Mouse (Mus musculus): ENCODE results near the gene Agbl4. TPM values are rescaled to one million over a fixed set of nuclear protein-coding genes. Genes with fewer than 3 reads are reported as not detected.

Agbl4 gene
- polyA plus RNA-seq, 1 experiment from 2014 or later: 2.3 TPM

GRCm38 (mm10) chr4:111607826-111608500, 1210.5 kb downstream of the Agbl4 start:
- Histone ChIP-seq H3K9me3 (replicated peaks) (no peaks in the 10 kb centered on the region), H3K4me3 (replicated peaks) (no peak overlapping the region), H3K4me1 (no peaks in the 10 kb centered on the region), H3K9ac (replicated peaks) (no peak overlapping the region), H3K4me2 (no peak overlapping the region), H3K36me3 (no peaks in the 10 kb centered on the region), H3K27ac (replicated peaks) (no peak overlapping the region), H3K27me3 (replicated peaks) (no peaks in the 10 kb centered on the region)
- 60% methylated on average over 8 of the region's 8 CpGs for WGBS
- ATAC-seq (ENCODE audit: low FRiP score): no peak

GRCm38 (mm10) chr4:111621865-111622264, 1224.4 kb downstream of the Agbl4 start:
- WGBS: 51% methylated on average over 2 of the region's 2 CpGs
- no peaks in the 10 kb centered on the region for H3K36me3 ChIP-seq
- H3K27me3 ChIP-seq (replicated peaks): no peaks in the 10 kb centered on the region
- no peak for ATAC-seq (ENCODE audit: low FRiP score)
- H3K4me2 ChIP-seq: no peak overlapping the region
- H3K4me3 ChIP-seq (replicated peaks): no peak overlapping the region
- H3K4me1 ChIP-seq: no peaks in the 10 kb centered on the region
- no peak overlapping the region for H3K9ac ChIP-seq (replicated peaks)
- H3K9me3 ChIP-seq (replicated peaks): no peaks in the 10 kb centered on the region
- H3K27ac ChIP-seq (replicated peaks): no peak overlapping the region

DNA sequence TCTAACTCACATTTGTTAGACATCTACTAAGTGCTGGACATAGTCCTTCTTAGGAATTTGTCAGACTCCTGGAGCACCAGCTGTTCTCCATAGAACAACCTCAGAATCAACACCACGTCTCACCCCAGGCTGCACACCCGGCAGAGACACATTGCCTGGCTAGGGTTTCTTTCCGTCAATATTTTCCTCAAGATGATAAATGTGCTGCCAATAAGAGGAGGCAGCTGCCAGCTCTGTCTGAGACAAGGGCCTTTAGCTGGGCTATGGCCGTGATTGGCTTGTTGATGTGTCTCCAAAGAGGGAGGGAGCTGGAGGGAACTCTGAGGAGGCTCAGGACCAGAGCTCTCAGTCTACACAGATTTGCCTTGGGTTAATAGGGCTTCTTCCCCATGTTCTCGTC, 1227.5 kb downstream of the Agbl4 start:
- 67% methylated on average over 5 of the region's 5 CpGs for WGBS
- Histone ChIP-seq H3K27ac (replicated peaks) (no peak overlapping the region), H3K4me1 (no peaks in the 10 kb centered on the region), H3K36me3 (no peaks in the 10 kb centered on the region), H3K9ac (replicated peaks) (no peak overlapping the region), H3K4me2 (no peak overlapping the region), H3K27me3 (replicated peaks) (no peaks in the 10 kb centered on the region), H3K9me3 (replicated peaks) (no peaks in the 10 kb centered on the region), H3K4me3 (replicated peaks) (no peak overlapping the region)
- ATAC-seq (ENCODE audit: low FRiP score): no peak

DNA sequence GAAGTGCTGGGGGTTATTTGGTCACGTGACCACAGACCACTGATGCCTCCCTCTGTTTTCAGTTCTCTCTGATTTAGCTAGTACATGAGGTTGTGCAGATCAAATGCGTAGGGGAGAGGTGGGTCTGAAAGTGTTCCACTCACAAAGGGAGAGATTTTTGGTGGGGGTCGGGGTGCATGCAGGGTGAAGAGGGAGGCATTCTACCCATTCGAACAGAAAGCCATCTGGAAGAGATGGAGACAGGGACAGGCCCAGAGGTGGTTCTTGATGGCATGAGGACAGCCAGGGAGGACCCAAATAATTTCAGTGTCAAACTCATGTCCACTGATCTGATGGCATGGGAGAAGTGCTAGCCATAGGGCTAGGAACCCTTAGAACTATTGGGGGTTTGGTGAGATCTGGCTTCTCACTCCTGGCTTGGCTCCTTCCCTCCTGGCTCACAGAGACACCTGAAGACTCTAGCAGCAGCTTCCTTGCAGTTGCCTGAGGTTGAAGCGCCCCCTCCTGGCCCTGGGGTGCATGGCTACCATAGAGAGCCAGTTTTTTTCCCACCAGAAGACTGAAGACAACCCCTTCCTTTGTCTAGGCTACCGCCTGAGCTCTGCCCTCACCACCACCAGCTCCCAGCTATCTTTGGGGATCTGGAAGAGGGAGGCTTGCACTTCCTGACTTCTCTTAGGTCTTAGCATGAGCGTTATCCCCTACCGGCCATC, 1228.8 kb downstream of the Agbl4 start:
- no peak overlapping the region for H3K4me2 ChIP-seq
- H3K27ac ChIP-seq (replicated peaks): no peak overlapping the region
- 48% methylated on average over 8 of the region's 8 CpGs for WGBS
- H3K4me1 ChIP-seq: no peaks in the 10 kb centered on the region
- H3K4me3 ChIP-seq (replicated peaks): no peak overlapping the region
- no peaks in the 10 kb centered on the region for H3K9me3 ChIP-seq (replicated peaks)
- no peaks in the 10 kb centered on the region for H3K27me3 ChIP-seq (replicated peaks)
- H3K36me3 ChIP-seq: no peaks in the 10 kb centered on the region
- peak; percentile 71 for ATAC-seq (ENCODE audit: low FRiP score)
- no peak overlapping the region for H3K9ac ChIP-seq (replicated peaks)

GRCm38 (mm10) chr4:111632615-111633014, 1235.2 kb downstream of the Agbl4 start:
- WGBS: 90% methylated on average over 1 of the region's 1 CpGs
- H3K9ac ChIP-seq (replicated peaks): no peak overlapping the region
- no peak overlapping the region for H3K27ac ChIP-seq (replicated peaks)
- no peak overlapping the region for H3K4me3 ChIP-seq (replicated peaks)
- H3K4me1 ChIP-seq: no peaks in the 10 kb centered on the region
- no peaks in the 10 kb centered on the region for H3K27me3 ChIP-seq (replicated peaks)
- ATAC-seq (ENCODE audit: low FRiP score): no peak
- H3K9me3 ChIP-seq (replicated peaks): no peaks in the 10 kb centered on the region
- H3K36me3 ChIP-seq: no peaks in the 10 kb centered on the region
- no peak overlapping the region for H3K4me2 ChIP-seq

DNA sequence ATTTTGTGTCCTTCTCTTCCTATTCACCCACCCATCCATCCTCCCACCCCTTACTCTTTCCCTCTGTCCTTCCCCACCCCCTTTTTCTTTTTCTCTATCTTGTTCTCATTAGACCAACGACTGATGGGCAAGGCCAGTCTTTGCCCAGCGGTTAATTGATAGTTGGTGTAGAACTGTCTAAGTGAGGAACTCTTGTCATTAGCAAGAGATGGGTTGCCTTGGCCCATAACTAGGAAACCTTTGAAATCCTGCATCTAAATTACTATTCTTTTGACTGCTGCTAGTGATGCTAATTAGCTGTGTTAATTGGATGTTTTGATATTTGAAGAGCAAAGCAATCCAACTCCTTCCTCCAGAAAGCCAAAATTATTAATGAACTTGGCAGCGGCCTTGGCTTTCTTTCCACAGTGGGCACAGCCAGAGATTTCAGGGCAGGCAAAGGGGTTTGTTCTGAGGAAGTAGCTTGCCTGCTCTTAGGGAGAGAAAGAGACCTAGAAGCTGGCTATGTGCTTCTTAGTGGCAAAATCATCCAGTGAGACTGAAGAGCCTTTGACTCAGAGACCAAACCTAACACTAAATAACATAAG, 1238.2 kb downstream of the Agbl4 start:
- Histone ChIP-seq H3K27ac (replicated peaks) (no peak overlapping the region), H3K9me3 (replicated peaks) (no peaks in the 10 kb centered on the region), H3K36me3 (no peaks in the 10 kb centered on the region), H3K4me2 (no peak overlapping the region), H3K27me3 (replicated peaks) (no peaks in the 10 kb centered on the region), H3K4me1 (no peaks in the 10 kb centered on the region), H3K9ac (replicated peaks) (no peak overlapping the region), H3K4me3 (replicated peaks) (no peak overlapping the region)
- WGBS: 78% methylated on average over 3 of the region's 3 CpGs
- ATAC-seq (ENCODE audit: low FRiP score): no peak

- WGBS: 85% methylated on average over 5 of the region's 5 CpGs
- Histone ChIP-seq H3K27ac (replicated peaks) (no peak overlapping the region), H3K9ac (replicated peaks) (no peak overlapping the region)
These were observed 1241.7 kb downstream of the Agbl4 start for GRCm38 (mm10) chr4:111638948-111639708.

DNA sequence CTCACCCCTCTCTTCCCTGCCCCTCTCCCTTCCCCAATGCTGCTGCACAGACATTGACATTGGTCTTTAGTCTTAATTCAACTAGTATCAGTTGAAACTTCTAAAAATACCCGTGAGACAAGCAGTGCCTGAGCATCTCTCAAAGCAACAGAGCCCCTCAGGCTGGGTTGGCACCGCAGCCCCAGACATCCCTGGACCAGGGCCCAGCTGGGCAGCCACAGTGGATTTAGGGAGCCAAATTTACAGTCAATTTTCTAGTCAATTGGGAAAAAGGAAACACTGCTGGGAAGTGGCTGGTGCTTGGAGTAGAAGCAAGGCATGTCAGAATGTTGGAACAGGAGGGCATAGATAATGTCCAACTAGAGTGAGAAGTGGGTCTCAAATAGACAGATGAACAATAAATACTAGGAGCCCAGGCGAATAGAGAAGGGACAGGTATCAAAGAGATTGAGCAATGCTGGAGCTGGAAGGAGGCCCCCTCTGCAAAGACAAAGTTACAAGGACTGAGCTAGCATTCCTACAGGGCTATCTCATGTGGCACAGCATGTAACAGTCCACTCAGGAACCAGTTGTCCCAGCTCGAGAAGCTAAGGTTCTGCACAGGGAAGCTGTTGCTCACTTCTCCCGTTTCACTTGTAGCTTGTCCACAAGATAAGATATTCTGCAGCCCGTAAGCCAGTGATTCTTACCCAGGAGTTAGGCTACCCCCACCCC, 1247.8 kb downstream of the Agbl4 start:
- Histone ChIP-seq H3K27me3 (replicated peaks) (0 out of 2 replicates have a peak, but pooled peaks cover 3% of the 10 kb centered on the region), H3K9me3 (replicated peaks) (no peaks in the 10 kb centered on the region), H3K36me3 (no peaks in the 10 kb centered on the region), H3K27ac (replicated peaks) (no peak overlapping the region), H3K9ac (replicated peaks) (no peak overlapping the region), H3K4me1 (no peaks in the 10 kb centered on the region), H3K4me3 (replicated peaks) (no peak overlapping the region), H3K4me2 (no peak overlapping the region)
- WGBS: 72% methylated on average over 6 of the region's 6 CpGs
- peak; percentile 59; the same call in 1 of the 2 replicates for ATAC-seq (ENCODE audit: low FRiP score)

More at GRCm38 (mm10) chr4:111638948-111639708, 1241.7 kb downstream of the Agbl4 start:
- H3K4me3 ChIP-seq (replicated peaks): no peak overlapping the region
- no peaks in the 10 kb centered on the region for H3K36me3 ChIP-seq
- H3K27me3 ChIP-seq (replicated peaks): no peaks in the 10 kb centered on the region
- H3K4me1 ChIP-seq: no peaks in the 10 kb centered on the region
- no peak overlapping the region for H3K4me2 ChIP-seq
- H3K9me3 ChIP-seq (replicated peaks): no peaks in the 10 kb centered on the region
- ATAC-seq (ENCODE audit: low FRiP score): no peak; the same call in 1 of the 2 replicates

DNA sequence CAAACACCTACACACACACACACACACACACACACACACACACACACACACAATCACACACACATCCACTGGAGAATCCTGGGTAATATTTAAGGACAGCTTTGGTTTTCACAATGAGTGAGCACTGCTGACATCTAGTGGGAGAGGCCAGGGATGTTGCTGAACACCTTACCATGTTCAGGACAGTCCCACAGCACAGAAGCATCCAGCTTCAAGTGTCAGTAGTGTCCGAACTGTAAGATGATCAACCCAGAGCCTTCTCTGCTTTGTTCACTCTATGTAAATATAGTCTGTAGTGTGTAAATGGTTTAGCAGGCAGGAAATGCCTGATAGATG, 1248.3 kb downstream of the Agbl4 start:
- WGBS: 64% methylated on average over 1 of the region's 1 CpGs
- peak; percentile 80 for ATAC-seq (ENCODE audit: low FRiP score)

DNA sequence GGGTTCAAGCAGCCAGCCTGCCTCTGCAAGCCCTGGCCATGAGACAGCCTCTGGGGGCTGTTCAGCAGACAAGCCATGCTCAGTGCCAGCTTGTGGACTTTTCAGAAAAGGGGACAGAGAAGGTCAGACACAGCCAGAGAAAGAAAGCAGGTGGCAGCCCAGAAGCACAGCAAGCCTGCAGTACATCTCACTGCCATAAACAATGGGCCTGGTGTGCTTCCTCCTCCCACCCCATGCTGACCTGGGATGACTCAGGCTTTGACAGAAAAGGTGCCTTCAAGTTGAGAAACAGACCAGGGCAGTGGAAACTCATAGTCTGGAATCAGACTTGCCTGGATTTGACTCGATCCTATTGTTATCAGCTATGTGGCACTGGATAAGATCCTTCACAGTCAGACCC, 1256.0 kb downstream of the Agbl4 start:
- ATAC-seq (ENCODE audit: low FRiP score): no peak
- Histone ChIP-seq H3K4me3 (replicated peaks) (no peak overlapping the region), H3K4me1 (no peaks in the 10 kb centered on the region), H3K36me3 (no peaks in the 10 kb centered on the region), H3K9ac (replicated peaks) (no peak overlapping the region), H3K27me3 (replicated peaks) (no peaks in the 10 kb centered on the region), H3K4me2 (no peak overlapping the region), H3K9me3 (replicated peaks) (no peaks in the 10 kb centered on the region), H3K27ac (replicated peaks) (no peak overlapping the region)
- WGBS: 73% methylated on average over 1 of the region's 1 CpGs

More for the DNA sequence above, 1248.3 kb downstream of the Agbl4 start:
- Histone ChIP-seq H3K9ac (replicated peaks) (no peak overlapping the region), H3K36me3 (no peaks in the 10 kb centered on the region), H3K4me3 (replicated peaks) (no peak overlapping the region), H3K27ac (replicated peaks) (no peak overlapping the region), H3K4me1 (no peaks in the 10 kb centered on the region), H3K4me2 (no peak overlapping the region), H3K27me3 (replicated peaks) (0 out of 2 replicates have a peak, but pooled peaks cover 3% of the 10 kb centered on the region), H3K9me3 (replicated peaks) (no peaks in the 10 kb centered on the region)

DNA sequence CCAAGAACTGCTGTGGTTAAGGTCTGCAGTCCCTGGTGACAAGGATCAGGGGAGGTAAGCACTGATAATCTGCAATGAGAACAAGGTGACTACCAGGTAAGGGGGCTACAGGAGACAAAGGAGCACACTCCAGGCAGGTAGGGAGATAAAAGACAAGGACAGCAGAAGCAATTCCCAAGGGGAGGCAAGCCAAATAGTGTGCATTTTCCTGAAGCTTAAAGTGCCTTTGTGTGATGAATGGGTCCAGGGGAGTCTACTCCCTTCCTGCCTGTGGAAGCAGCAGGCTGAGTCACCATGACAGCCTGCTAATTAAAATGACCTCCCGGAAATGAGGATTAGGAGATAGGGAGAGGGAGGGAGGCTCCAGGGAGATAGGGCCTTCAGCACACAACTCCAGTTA, 1266.3 kb downstream of the Agbl4 start:
- WGBS: 0% methylated on average over 1 of the region's 1 CpGs
- H3K4me1 ChIP-seq: peaks cover 16% of the 10 kb centered on the region
- H3K4me2 ChIP-seq: peak overlapping the region; percentile 4; the same call in 1 of the 2 replicates
- H3K36me3 ChIP-seq: no peaks in the 10 kb centered on the region
- peak; percentile 81 for ATAC-seq (ENCODE audit: low FRiP score)
- H3K27ac ChIP-seq (replicated peaks): peak overlapping the region; percentile 29
- peaks cover 7% of the 10 kb centered on the region; the same call in 1 of the 2 replicates for H3K27me3 ChIP-seq (replicated peaks)
- no peaks in the 10 kb centered on the region for H3K9me3 ChIP-seq (replicated peaks)
- no peak overlapping the region for H3K4me3 ChIP-seq (replicated peaks)
- no peak overlapping the region for H3K9ac ChIP-seq (replicated peaks)
